Mouse (Mus musculus) lung, embryonic 16.5 days (tissue): ENCODE results near the gene Hpdl. TPM values are rescaled to one million over a fixed set of nuclear protein-coding genes. Genes with fewer than 3 reads are reported as not detected.

Experiments
- ATAC-seq: fragments of 200-750 bp; cut with Nextera tagmentation; 2 replicates; pipeline ENCODE4 v1.8.0; 2017; ENCODE audit warnings: low read depth, mild to moderate bottlenecking, moderate library complexity
- H3K27ac ChIP-seq: fragments of 300-500 bp; sonication (generic); 2 replicates; pipeline ENCODE4 v1.5.1; 2014; ENCODE audit warnings: mild to moderate bottlenecking, control low read depth, low read length
- H3K27me3 ChIP-seq: fragments of 300-500 bp; sonication (generic); 2 replicates; pipeline ENCODE4 v1.6.1; 2014; ENCODE audit warnings: low read depth, low read length, mixed read lengths; ENCODE audit not compliant: control insufficient read depth, insufficient read depth
- H3K36me3 ChIP-seq: fragments of 300-500 bp; sonication (generic); 2 replicates; pipeline ENCODE4 v1.6.1; 2014; ENCODE audit warnings: low read length; ENCODE audit not compliant: control insufficient read depth, insufficient read depth
- H3K4me1 ChIP-seq: fragments of 300-500 bp; sonication (generic); replicated peaks from 2 replicates; pipeline ENCODE4 v1.6.1; 2014; ENCODE audit warnings: low read length, mixed read lengths; ENCODE audit not compliant: control insufficient read depth, insufficient read depth
- H3K4me2 ChIP-seq: fragments of 300-500 bp; sonication (generic); 2 replicates; pipeline ENCODE4 v1.6.1; 2014; ENCODE audit warnings: low read depth, low read length, control low read depth
- H3K4me3 ChIP-seq: fragments of 300-500 bp; sonication (generic); 2 replicates; pipeline ENCODE4 v1.5.1; 2014; ENCODE audit warnings: mild to moderate bottlenecking, low read length, control low read depth
- H3K9ac ChIP-seq: fragments of 300-500 bp; sonication (generic); 2 replicates; pipeline ENCODE4 v1.6.1; 2014; ENCODE audit warnings: low read length, control low read depth
- H3K9me3 ChIP-seq: fragments of 300-500 bp; sonication (generic); 2 replicates; pipeline ENCODE4 v1.6.1; 2016; ENCODE audit warnings: low read length; ENCODE audit not compliant: control insufficient read depth
- WGBS: fragments of 180-500 bp; shearing (Covaris S2); extraction: QIAGEN DNeasy Blood & Tissue Kit; methylation state at CpG from one replicate; pipeline ENCODE4 v1.1.7; 2014; 5-methylcytosine and 5-hydroxymethylcytosine counted together
- polyA plus RNA-seq: library from polyadenylated mRNA; unstranded; fragments of >200 nt; fragmentation: Nextera tagmentation; extraction: Ambion mirVana; gene quantifications from 2 replicates; pipeline ENCODE4 v1.2.1, GENCODE M21; 2015

Hpdl gene
- polyA plus RNA-seq, 1 experiment from 2014 or later: 0.40 TPM

- Histone ChIP-seq H3K27me3 (no peaks in the 10 kb centered on the region), H3K27ac (no peak overlapping the region), H3K9me3 (no peaks in the 10 kb centered on the region), H3K36me3 (no peaks in the 10 kb centered on the region), H3K4me2 (no peak overlapping the region), H3K4me3 (no peak overlapping the region), H3K9ac (no peak overlapping the region), H3K4me1 (no peaks in the 10 kb centered on the region)
- WGBS: 39% methylated on average over 7 of the region's 7 CpGs
- no peak for ATAC-seq
Observed at GRCm38 (mm10) chr4:116787985-116788760, 33.3 kb downstream of the Hpdl start.

GRCm38 (mm10) chr4:116786587-116786986 lies 34.9 kb downstream of the Hpdl start:
- Histone ChIP-seq H3K4me2 (no peak overlapping the region), H3K27ac (no peak overlapping the region), H3K27me3 (no peaks in the 10 kb centered on the region), H3K36me3 (no peaks in the 10 kb centered on the region), H3K4me3 (no peak overlapping the region), H3K9me3 (no peaks in the 10 kb centered on the region), H3K9ac (no peak overlapping the region), H3K4me1 (no peaks in the 10 kb centered on the region)
- WGBS: 96% methylated on average over 1 of the region's 1 CpGs
- ATAC-seq: no peak

GRCm38 (mm10) chr4:116782171-116782570 lies 39.3 kb downstream of the Hpdl start:
- no peak overlapping the region for H3K4me2 ChIP-seq
- no peaks in the 10 kb centered on the region for H3K36me3 ChIP-seq
- no peak overlapping the region for H3K27ac ChIP-seq
- H3K4me1 ChIP-seq: no peaks in the 10 kb centered on the region
- no peaks in the 10 kb centered on the region for H3K27me3 ChIP-seq
- no peak overlapping the region for H3K9ac ChIP-seq
- no peak for ATAC-seq
- 31% methylated on average over 8 of the region's 8 CpGs for WGBS
- no peaks in the 10 kb centered on the region for H3K9me3 ChIP-seq
- no peak overlapping the region for H3K4me3 ChIP-seq

GRCm38 (mm10) chr4:116781366-116781765 lies 40.1 kb downstream of the Hpdl start:
- Histone ChIP-seq H3K9me3 (no peaks in the 10 kb centered on the region), H3K27ac (no peak overlapping the region), H3K4me1 (no peaks in the 10 kb centered on the region), H3K9ac (no peak overlapping the region), H3K4me2 (no peak overlapping the region), H3K4me3 (no peak overlapping the region), H3K27me3 (no peaks in the 10 kb centered on the region), H3K36me3 (no peaks in the 10 kb centered on the region)
- 53% methylated on average over 2 of the region's 2 CpGs for WGBS
- ATAC-seq: no peak

GRCm38 (mm10) chr4:116780541-116780940 lies 41.0 kb downstream of the Hpdl start:
- Histone ChIP-seq H3K36me3 (no peaks in the 10 kb centered on the region), H3K9ac (no peak overlapping the region), H3K27me3 (no peaks in the 10 kb centered on the region), H3K4me3 (no peak overlapping the region), H3K4me2 (no peak overlapping the region), H3K9me3 (no peaks in the 10 kb centered on the region), H3K27ac (no peak overlapping the region), H3K4me1 (no peaks in the 10 kb centered on the region)
- no peak for ATAC-seq
- WGBS: 68% methylated on average over 2 of the region's 2 CpGs

GRCm38 (mm10) chr4:116777079-116777478 lies 44.4 kb downstream of the Hpdl start:
- Histone ChIP-seq H3K4me1 (no peaks in the 10 kb centered on the region), H3K9ac (no peak overlapping the region), H3K27me3 (no peaks in the 10 kb centered on the region), H3K27ac (no peak overlapping the region), H3K9me3 (no peaks in the 10 kb centered on the region), H3K4me3 (no peak overlapping the region), H3K36me3 (no peaks in the 10 kb centered on the region), H3K4me2 (no peak overlapping the region)
- WGBS: 77% methylated on average over 3 of the region's 3 CpGs
- ATAC-seq: no peak

- H3K4me1 ChIP-seq: no peaks in the 10 kb centered on the region
- H3K9me3 ChIP-seq: no peaks in the 10 kb centered on the region
- ATAC-seq: no peak
- no peak overlapping the region for H3K9ac ChIP-seq
- H3K27ac ChIP-seq: no peak overlapping the region
- H3K36me3 ChIP-seq: no peaks in the 10 kb centered on the region
- H3K4me2 ChIP-seq: no peak overlapping the region
- no peaks in the 10 kb centered on the region for H3K27me3 ChIP-seq
- 83% methylated on average over 5 of the region's 5 CpGs for WGBS
- no peak overlapping the region for H3K4me3 ChIP-seq
Observed at GRCm38 (mm10) chr4:116776391-116776790, 45.1 kb downstream of the Hpdl start.

Other genes starting within 250 kb of the Hpdl start
- gene Ccdc17, start 225.1 kb downstream of the Hpdl start, polyA plus RNA-seq: 17.6 and 22.5 TPM in 2 replicates
- gene Nasp, start 193.8 kb downstream of the Hpdl start, polyA plus RNA-seq: 101 and 111 TPM in 2 replicates
- 817 and 840 TPM in 2 replicates for gene Akr1a1, start 170.0 kb downstream of the Hpdl start, polyA plus RNA-seq
- 1,438 and 1,494 TPM in 2 replicates for gene Prdx1, start 136.2 kb downstream of the Hpdl start, polyA plus RNA-seq
- gene Mmachc, start 113.3 kb downstream of the Hpdl start, polyA plus RNA-seq: 21.5 and 23.5 TPM in 2 replicates
- gene Ccdc163, start 113.2 kb downstream of the Hpdl start, polyA plus RNA-seq: 29.4 and 35.2 TPM in 2 replicates
- 8.2 and 8.3 TPM in 2 replicates for gene Tesk2, start 100.8 kb downstream of the Hpdl start, polyA plus RNA-seq
- 35.2 and 36.5 TPM in 2 replicates for gene Toe1, start 14.1 kb downstream of the Hpdl start, polyA plus RNA-seq
- gene Mutyh, start 14.0 kb downstream of the Hpdl start, polyA plus RNA-seq: 17.0 and 17.7 TPM in 2 replicates
- gene Zswim5, start 55.7 kb upstream of the Hpdl start, polyA plus RNA-seq: 0.40 and 0.70 TPM in 2 replicates
- gene Urod, start 172.7 kb upstream of the Hpdl start, polyA plus RNA-seq: 102 and 107 TPM in 2 replicates
- 8.0 and 9.0 TPM in 2 replicates for gene Hectd3, start 173.6 kb upstream of the Hpdl start, polyA plus RNA-seq
- 27.8 and 29.7 TPM in 2 replicates for gene Eif2b3, start 197.7 kb upstream of the Hpdl start, polyA plus RNA-seq